10 mouse cellular contexts compared by ENCODE assay signal in the genomic region with DNA sequence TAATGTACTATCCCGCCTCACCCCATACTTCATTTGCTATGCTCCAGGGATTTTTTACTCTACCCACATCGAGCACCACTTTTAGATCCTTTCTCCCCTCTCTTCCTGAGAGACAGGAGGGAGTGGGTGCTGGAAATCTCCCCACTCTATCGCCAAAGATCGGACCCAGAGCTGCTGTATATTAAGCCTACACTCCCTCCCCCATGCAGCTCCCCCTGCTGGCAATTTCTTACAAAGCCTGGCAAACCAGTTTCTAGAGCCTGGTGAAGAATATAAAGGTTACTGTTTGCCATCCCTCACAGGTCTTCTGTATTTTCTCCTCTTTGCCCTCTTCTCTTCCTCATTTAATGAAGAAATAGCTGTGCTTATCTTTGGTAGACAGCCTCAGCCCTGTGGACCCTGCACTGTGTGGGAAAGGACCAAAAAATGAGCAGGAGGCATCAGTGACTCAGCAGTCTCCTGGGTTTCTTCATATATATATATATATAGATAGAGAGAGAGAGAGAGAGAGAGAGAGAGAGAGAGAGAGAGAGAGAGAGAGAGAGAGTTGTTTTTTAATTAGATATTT. TPM values are rescaled to one million over a fixed set of nuclear protein-coding genes. Genes with fewer than 3 reads are reported as not detected.
A peak's percentile ranks its signal among the peaks of the same experiment; 100 is the strongest.
DNase-seq lines count a peak whose midpoint lies in the region; ATAC-seq and TF ChIP-seq lines count a peak whose summit lies in the region.
"Had no signal": no experiment of that assay in that cellular context is flagged by ENCODE, and none has a peak within 500 bp of the region (broad histone marks: within the 10 kb centered on the region; RNA-seq: fewer than 3 reads in every experiment).

No protein-coding gene starts in this region.

- no peak for TF ChIP-seq POLR2A in cortical plate, adult 2 months (IDR thresholded peaks at IDR 0.05; ENCODE audit: extremely low read depth, insufficient read depth, low read length)

- no peaks in the 10 kb centered on the region for H3K27me3 ChIP-seq in heart, embryonic 12.5 days (replicated peaks)

- no peak overlapping the region for H3K27ac ChIP-seq in heart, embryonic 12.5 days (ENCODE audit: poor library complexity, severe bottlenecking)
- H3K27ac ChIP-seq in cortical plate, adult 2 months (ENCODE audit: insufficient read depth, low read length): no peak overlapping the region

- no peaks in the 10 kb centered on the region for H3K4me1 ChIP-seq in heart, embryonic 12.5 days (replicated peaks)
- no peaks in the 10 kb centered on the region; the same call in 1 of the 2 replicates for H3K4me1 ChIP-seq in cortical plate, adult 2 months (ENCODE audit: control insufficient read depth, insufficient read depth, low read length)

- ATAC-seq in heart, embryonic 12.5 days (ENCODE audit: insufficient number of reproducible peaks, low FRiP score): no peak

- 45% methylated on average over 4 of the region's 4 CpGs for WGBS in heart, embryonic 12.5 days

- peak; percentile 43 for TF ChIP-seq CTCF in cortical plate, adult 2 months (IDR thresholded peaks at IDR 0.05; ENCODE audit: extremely low read depth, insufficient read depth, low read length)

- no peaks in the 10 kb centered on the region for H3K36me3 ChIP-seq in heart, embryonic 12.5 days

- H3K9ac ChIP-seq in heart, embryonic 12.5 days: no peak overlapping the region

- DNase-seq in heart, adult 18-20 months: peak; percentile 18 to 60
- peak; percentile 73 for DNase-seq in testis, postnatal 10 days (ENCODE audit: low spot score)
- no peak for DNase-seq in testis, postnatal 14 days (ENCODE audit: low spot score)
- peak; percentile 50 for DNase-seq in lung, postnatal 10 days
- DNase-seq in adipocyte (ENCODE audit: low spot score): no peak
- no peak for DNase-seq in neural tube, embryonic 10.5 days (ENCODE audit: extremely low spot score, low spot score)

- H3K9me3 ChIP-seq in heart, embryonic 12.5 days (replicated peaks): no peaks in the 10 kb centered on the region

- no peak overlapping the region for H3K4me3 ChIP-seq in heart, embryonic 12.5 days
- H3K4me3 ChIP-seq in cortical plate, adult 2 months (ENCODE audit: insufficient read depth, low read length): no peak overlapping the region
- H3K4me3 ChIP-seq: myocyte had no signal

- H3K4me2 ChIP-seq in heart, embryonic 12.5 days: no peak overlapping the region

RNA-seq across cellular contexts. Expression of a gene that starts 22.2 kb away (rescaled TPM):
- 10 to 100 TPM; 38.3 to 41.5 TPM for total RNA-seq in heart, adult 18-20 months (2021)
- 27.4 and 28.9 TPM in 2 replicates for polyA plus RNA-seq in heart, embryonic 12.5 days (2016; fragmentation: Nextera tagmentation; extraction: Ambion mirVana)
- polyA plus RNA-seq in cortical plate, adult 2 months (2012; rRNA removed): 8.2 and 8.8 TPM in 2 replicates

RNA-seq across cellular contexts. Expression of a gene that starts 36.8 kb away (rescaled TPM):
- not detected for total RNA-seq in heart, adult 18-20 months (2021)
- not detected in 2 replicates for polyA plus RNA-seq in heart, embryonic 12.5 days (2016; fragmentation: Nextera tagmentation; extraction: Ambion mirVana)
- polyA plus RNA-seq in cortical plate, adult 2 months (2012; rRNA removed): 0.28 and 0.44 TPM in 2 replicates
- polyA plus RNA-seq: large intestine, adult 2 months had no signal

RNA-seq across cellular contexts. Expression of a gene that starts 59.9 kb away (rescaled TPM):
- 1 to 10 TPM; 6.8 to 7.2 TPM for total RNA-seq in heart, adult 18-20 months (2021)
- polyA plus RNA-seq in heart, embryonic 12.5 days (2016; fragmentation: Nextera tagmentation; extraction: Ambion mirVana): 11.0 and 12.1 TPM in 2 replicates
- polyA plus RNA-seq in cortical plate, adult 2 months (2012; rRNA removed): 2.8 and 3.2 TPM in 2 replicates

Comparison
In these comparisons a context has a peak if more than half of its experiments do, and no peak if none do; other contexts are left out.
1. DNase-seq: peak in heart, adult 18-20 months (2 of 2), testis, postnatal 10 days (single experiment) and lung, postnatal 10 days (single experiment); none in testis, postnatal 14 days (single experiment), adipocyte (single experiment) and neural tube, embryonic 10.5 days (single experiment).